Mouse (Mus musculus): ENCODE data around the gene Taar7f. TPM values are rescaled to one million over a fixed set of nuclear protein-coding genes. Genes with fewer than 3 reads are reported as not detected.

The Taar7f gene
- total RNA-seq, 2 experiments from 2014 or later = not detected

Other genes with a start within 250 kb of the Taar7f start
- gene Vnn3, start 198.0 kb upstream of the Taar7f start, total RNA-seq (2021) = under 1 TPM in 1 of 2 experiments, not detected in 1; 0.26 TPM
- gene Vnn1, start 154.8 kb upstream of the Taar7f start, total RNA-seq (2021) = under 1 TPM; 0.14 to 0.39 TPM
- not detected for gene Taar1, start 129.2 kb upstream of the Taar7f start, total RNA-seq (2021)
- not detected for gene Taar2, start 110.9 kb upstream of the Taar7f start, total RNA-seq (2021)
- not detected for gene Taar3, start 100.0 kb upstream of the Taar7f start, total RNA-seq (2021)
- gene Taar4, start 89.0 kb upstream of the Taar7f start, total RNA-seq (2021) = not detected
- not detected for gene Taar5, start 78.8 kb upstream of the Taar7f start, total RNA-seq (2021)
- not detected for gene Taar6, start 63.9 kb upstream of the Taar7f start, total RNA-seq (2021)
- gene Taar7a, start 56.0 kb upstream of the Taar7f start, total RNA-seq (2021) = not detected
- gene Taar7b, start 49.6 kb upstream of the Taar7f start, total RNA-seq (2021) = not detected
- gene Taar7d, start 22.3 kb upstream of the Taar7f start, total RNA-seq (2021) = not detected
- not detected for gene Taar7e, start 11.9 kb upstream of the Taar7f start, total RNA-seq (2021)
- not detected for gene Taar8a, start 27.0 kb downstream of the Taar7f start, total RNA-seq (2021)
- not detected for gene Taar8b, start 42.8 kb downstream of the Taar7f start, total RNA-seq (2021)
- not detected for gene Taar8c, start 52.4 kb downstream of the Taar7f start, total RNA-seq (2021)
- not detected for gene Taar9, start 60.0 kb downstream of the Taar7f start, total RNA-seq (2021)
- gene Stx7, start 99.8 kb downstream of the Taar7f start, total RNA-seq (2021) = 100 to 1,000 TPM; 130 to 131 TPM
- 1 to 10 TPM; 7.5 to 8.5 TPM for gene Moxd1, start 174.0 kb downstream of the Taar7f start, total RNA-seq (2021)

All from layer of hippocampus, postnatal 25 days (tissue).